ENCODE assay signal across 8 mouse cellular contexts in genomic region chr5:73292502-73293457, GRCm38 (mm10). TPM values are rescaled to one million over a fixed set of nuclear protein-coding genes. Genes with fewer than 3 reads are reported as not detected.
DNase-seq lines count a peak whose midpoint lies in the region; ATAC-seq and TF ChIP-seq lines count a peak whose summit lies in the region.

Gene Ociad1, plus strand, starts transcription at chr5:73292784.

- peak within 1 kb of the TSS; percentile 76 for H3K4me2 ChIP-seq in hindbrain, embryonic 13.5 days

- in situ Hi-C loops in Patski (cut with MboI; ENCODE audit: low pct_unique_long_range_greater_than_20kb), result no loop called here

- CTCF ChIA-PET in Patski (lab: Charles Lee), result interaction anchor here (0.7 to 2.7 kb wide), 4 partner anchors 12 to 90 kb away, joined by 3 to 11 read pairs (median 4); no protein-coding TSS in a partner anchor

- peak; percentile 95 for ATAC-seq in Patski
- ATAC-seq in hindbrain, embryonic 13.5 days (ENCODE audit: low FRiP score), result peak; percentile 100

- peaks cover 18% of the 10 kb centered on the region for H3K36me3 ChIP-seq in hindbrain, embryonic 13.5 days

- H3K9ac ChIP-seq in hindbrain, embryonic 13.5 days, result peak within 1 kb of the TSS; percentile 93

- TF ChIP-seq CTCF in Patski (IDR thresholded peaks at IDR 0.05), result no peak

- peak; percentile 86 for DNase-seq in Patski (ENCODE audit: low read depth, low spot score)
- peak; percentile 96 to 97 for DNase-seq in cerebellum, postnatal 14 days
- peak; percentile 92 to 93 for DNase-seq in frontal cortex, postnatal 14 days (ENCODE audit: low spot score in 2 of 2)
- DNase-seq in layer of hippocampus, postnatal 25 days (ENCODE audit: extremely low spot score in 1 of 2, low spot score in 1 of 2), result peak; percentile 81 to 90
- peak; percentile 97 for DNase-seq in lung, postnatal 25 days (ENCODE audit: low spot score)
- DNase-seq in retina, embryonic 14.5 days (ENCODE audit: low spot score), result peak; percentile 99
- peak; percentile 96 for DNase-seq in thymus, postnatal 4 days

- H3K27ac ChIP-seq in hindbrain, embryonic 13.5 days, result peak within 1 kb of the TSS; percentile 97

- under 1% methylated on average over 55 of the region's 58 CpGs for WGBS in hindbrain, embryonic 13.5 days

- no peaks in the 10 kb centered on the region for H3K9me3 ChIP-seq in hindbrain, embryonic 13.5 days

- H3K27me3 ChIP-seq in Patski, result no peaks in the 10 kb centered on the region
- no peaks in the 10 kb centered on the region for H3K27me3 ChIP-seq in hindbrain, embryonic 13.5 days

- peak within 1 kb of the TSS; percentile 90 for H3K4me3 ChIP-seq in hindbrain, embryonic 13.5 days

- POLR2A ChIA-PET in Patski (lab: Charles Lee), result interaction anchor here (0.6 to 1.4 kb wide), 6 partner anchors 14 to 223 kb away, joined by 3 to 6 read pairs (median 5); no protein-coding TSS in a partner anchor

- H3K4me1 ChIP-seq in hindbrain, embryonic 13.5 days (replicated peaks), result peaks cover 22% of the 10 kb centered on the region

RNA-seq across cellular contexts. Expression of gene Ociad1, which starts in this region (rescaled TPM):
- polyA plus RNA-seq in Patski (2021), result 290 TPM
- 267 and 284 TPM in 2 replicates for polyA plus RNA-seq in hindbrain, embryonic 13.5 days (2015; fragmentation: Nextera tagmentation; extraction: Ambion mirVana)
- total RNA-seq in layer of hippocampus, postnatal 25 days (2021), result 100 to 1,000 TPM; 454 to 476 TPM

Comparison
In these comparisons a context has a peak if more than half of its experiments do, and no peak if none do; other contexts are left out.
1. Peak in every context shown above with its lines: DNase-seq, ATAC-seq, H3K4me3 ChIP-seq and H3K27ac ChIP-seq.